Mouse (Mus musculus) right cerebral cortex, postnatal 25 days (tissue): ENCODE results near the gene Il2rg.

Source experiments
- DNase-seq: peaks from one replicate; pipeline ENCODE4 v3.0.0; 2022

Il2rg gene

DNA sequence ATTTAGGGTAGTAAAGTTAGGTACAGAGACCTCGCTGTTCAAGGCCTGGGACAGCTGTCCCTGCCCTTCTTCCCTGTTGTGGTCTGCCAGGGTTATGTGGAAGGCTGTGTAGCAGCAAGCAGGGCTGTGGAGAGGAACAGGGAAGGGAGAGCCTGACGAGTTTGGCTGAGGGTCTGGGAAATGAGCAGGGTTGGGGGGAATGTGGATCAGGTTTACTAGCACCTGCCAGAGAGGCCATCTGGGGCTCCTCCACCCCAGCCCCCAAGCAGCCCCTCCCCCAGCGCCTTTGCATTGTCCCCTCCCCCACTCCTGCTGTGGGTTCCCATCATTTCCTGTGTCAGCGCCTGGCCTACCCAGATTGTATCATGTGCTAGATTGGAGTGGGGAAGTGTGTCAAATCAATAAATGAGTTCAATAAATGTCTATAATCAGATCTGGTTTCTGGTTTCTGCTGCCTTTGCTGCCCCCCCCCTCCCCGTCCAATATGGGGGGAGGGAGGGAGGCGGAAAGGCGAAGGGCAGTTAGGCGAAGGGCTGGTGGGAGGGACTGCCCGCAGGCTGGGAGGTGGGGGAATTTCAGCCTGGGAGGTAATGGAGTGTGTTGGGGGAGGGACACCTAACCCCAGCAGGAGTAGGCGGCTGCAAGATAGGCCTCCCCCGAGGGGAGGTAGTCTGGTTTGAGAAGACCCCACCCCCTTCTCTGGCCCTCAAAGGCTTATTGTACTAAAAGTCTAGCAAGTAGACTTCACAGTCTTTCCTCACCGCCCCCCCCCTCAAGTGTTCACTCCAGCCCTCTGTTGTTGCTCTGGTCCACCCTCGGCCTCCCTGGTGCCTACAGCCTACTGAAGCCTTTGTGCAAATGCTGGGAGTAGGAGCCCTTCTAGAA lies 7.4 kb downstream of the Il2rg start:
- DNase-seq = no peak

DNA sequence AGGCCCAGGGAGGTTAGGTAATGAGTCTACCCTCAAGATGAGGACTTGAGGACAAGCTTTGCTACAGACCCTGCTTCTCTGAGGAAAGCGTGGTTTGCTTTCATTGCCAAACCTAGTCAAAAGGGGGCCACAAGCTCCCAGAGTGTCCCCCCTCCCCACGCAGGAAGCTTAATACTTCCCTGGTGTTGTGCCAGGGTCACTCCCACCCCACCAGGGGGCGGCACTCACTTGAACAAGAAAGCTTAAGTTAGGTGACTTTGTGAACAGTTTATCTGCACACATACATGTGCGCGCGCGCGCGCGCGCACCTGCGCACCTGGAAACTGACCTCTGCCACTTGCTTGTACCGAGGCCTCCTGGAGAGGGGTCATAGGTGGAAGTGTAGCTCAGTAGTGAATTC lies 11.5 kb downstream of the Il2rg start:
- DNase-seq = no peak

DNA sequence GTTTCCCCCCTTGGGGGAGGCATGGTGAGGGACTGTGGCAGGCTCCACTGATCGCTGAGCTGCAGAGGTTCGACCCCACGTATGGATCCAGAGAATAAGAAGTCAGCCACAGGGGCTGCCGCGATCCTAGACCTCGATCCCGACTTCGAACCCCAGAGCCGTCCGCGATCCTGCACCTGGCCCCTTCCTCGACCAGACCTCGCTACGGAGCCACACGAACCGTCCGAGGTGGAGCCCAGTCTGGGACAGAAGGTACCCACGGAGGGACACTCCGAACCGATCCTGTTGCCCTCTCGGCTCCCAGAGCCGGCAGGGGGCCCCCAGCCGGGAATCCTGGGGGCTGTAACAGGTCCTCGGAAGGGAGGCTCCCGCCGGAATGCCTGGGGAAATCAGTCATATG lies 13.3 kb downstream of the Il2rg start:
- no peak for DNase-seq

DNA sequence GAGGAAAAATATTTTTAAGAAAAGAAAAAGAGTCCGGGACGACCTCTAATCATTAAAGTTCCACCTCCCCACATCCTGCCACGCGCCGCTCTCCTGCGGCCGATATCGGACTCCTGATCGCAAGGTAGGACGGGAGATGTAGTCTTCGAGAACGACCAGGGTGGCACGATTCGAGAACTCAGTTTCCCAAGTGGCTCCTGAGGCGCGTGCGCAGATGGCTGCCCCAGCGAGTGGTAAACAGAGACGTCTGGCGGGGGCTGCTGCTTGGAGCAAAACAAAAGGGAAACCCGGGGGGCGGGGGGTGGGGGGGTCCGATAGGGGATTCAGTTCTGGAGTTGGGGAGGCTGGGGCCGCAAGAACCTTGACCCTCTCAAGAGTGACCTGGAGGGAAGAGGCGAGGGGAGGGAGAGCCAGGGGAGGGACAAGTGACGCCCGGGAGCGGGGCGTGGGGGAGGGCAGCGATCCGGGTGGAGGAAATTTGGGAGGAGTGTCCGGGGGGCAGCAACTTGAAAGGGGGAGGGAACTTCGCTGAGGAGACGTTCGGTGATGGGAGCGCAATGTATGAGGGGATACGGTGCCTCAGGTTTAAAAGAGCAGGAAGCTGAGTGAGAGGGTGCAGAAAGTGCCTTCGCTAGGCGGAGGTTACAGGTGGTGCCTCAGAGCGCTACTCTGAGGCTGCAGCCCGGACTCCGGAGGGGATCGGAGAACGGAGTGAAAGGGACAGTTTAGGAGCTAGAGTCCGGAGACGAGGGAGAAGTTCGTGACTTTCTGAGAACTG lies 13.9 kb downstream of the Il2rg start, which contains the start of gene Foxo4:
Gene Foxo4 (plus strand): TSS at position 577 of the 778 bp plus-strand sequence.
- DNase-seq = peak; percentile 80

- no peak for DNase-seq
Measured at GRCm38 (mm10) chrX:101245011-101245410, 23.0 kb downstream of the Il2rg start.

GRCm38 (mm10) chrX:101222796-101223162 lies 45.3 kb downstream of the Il2rg start:
- no peak for DNase-seq

DNA sequence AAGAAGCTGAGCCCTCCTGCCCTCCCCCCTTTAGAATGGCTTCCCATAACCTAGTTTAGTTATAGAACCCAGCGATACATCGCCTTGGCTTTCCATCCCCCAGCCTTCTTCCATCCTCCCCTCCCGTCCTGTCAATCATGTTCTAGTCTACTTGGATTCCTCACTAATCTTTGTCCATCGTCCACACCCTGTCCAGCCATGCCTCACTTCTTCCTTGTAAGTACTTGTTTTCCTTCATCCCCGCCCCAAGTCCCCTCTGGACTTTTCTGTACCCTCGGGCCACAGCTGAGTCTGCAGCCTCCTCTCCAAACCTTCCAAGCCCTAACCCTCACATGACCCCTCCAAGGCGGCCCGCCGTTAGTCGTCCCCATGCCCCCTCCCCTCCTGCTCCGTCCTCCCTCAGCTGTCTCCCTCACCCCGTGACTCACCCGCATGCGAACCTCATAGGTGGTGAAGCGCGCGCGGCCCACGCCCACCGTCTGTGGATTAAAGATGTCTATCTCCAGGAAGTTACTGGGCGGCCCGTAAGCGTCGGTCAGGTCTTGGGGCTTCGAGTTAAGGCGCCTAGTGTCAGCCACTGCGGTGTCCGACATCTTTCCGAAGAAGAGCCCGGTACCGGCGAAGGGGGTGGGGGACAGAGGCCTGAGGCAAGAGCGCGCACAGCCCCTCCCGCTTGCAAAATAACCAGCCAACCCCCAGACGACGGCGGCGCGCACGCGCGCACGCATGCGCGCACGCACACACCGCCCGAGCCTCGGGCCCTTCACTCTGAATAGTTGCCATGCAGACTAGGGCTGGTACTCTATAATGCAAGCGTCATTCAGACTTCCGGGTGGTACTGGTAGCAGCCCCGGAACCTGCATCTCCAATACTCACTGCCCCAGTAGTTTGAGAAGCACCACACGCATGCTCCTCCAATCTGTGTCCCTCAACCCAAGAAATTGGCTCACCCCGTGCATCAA lies 45.9 kb downstream of the Il2rg start, which contains the start of gene Snx12:
Gene Snx12 (minus strand): TSS at position 730 of the 962 bp plus-strand sequence.
- DNase-seq = peak; percentile 87
